Mouse (Mus musculus): ENCODE data around the gene BC051665. TPM values are rescaled to one million over a fixed set of nuclear protein-coding genes. Genes with fewer than 3 reads are reported as not detected.

The BC051665 gene
- not detected in 2 replicates for polyA plus RNA-seq (2014; fragmentation: Nextera tagmentation; extraction: Ambion mirVana)

DNA sequence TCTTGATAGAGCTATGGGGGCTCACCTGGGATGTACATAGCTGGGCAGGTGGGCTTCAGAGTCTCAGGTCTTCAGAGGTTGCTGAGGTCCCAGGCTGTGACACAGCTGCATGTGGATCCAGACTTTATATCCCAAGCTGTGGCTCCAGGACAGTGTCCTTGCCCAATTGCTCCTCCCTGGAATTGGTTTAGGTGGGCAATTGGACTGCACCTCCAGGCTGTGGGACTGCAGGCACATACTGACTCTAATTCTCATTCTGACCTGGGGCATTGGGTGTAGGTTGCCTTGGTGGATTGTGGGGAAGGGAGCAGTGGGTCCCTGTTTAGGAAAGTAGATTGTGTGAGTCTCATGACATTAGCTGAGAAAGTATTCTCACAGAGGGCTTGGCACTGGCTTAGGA is at the start of gene BC051665:
Gene BC051665 (minus strand): TSS at position 101 of the 400 bp plus-strand sequence.
- Histone ChIP-seq H3K27ac (replicated peaks; ENCODE audit: low read depth, low read length) (no peak within 1 kb of the TSS), H3K9me3 (ENCODE audit: control insufficient read depth, low read length) (no peaks in the 10 kb centered on the region), H3K4me3 (replicated peaks; ENCODE audit: low read depth, low read length) (no peak within 1 kb of the TSS), H3K4me2 (ENCODE audit: low read length) (no peak within 1 kb of the TSS), H3K9ac (replicated peaks; ENCODE audit: low read length) (no peak within 1 kb of the TSS), H3K27me3 (ENCODE audit: control insufficient read depth, insufficient read depth, low read length) (no peaks in the 10 kb centered on the region), H3K4me1 (ENCODE audit: control insufficient read depth, insufficient read depth, low read length) (no peaks in the 10 kb centered on the region), H3K36me3 (ENCODE audit: control insufficient read depth, insufficient read depth, low read length) (no peaks in the 10 kb centered on the region)
- ATAC-seq (ENCODE audit: low FRiP score, low TSS enrichment): no peak
- DNase-seq: no peak

DNA sequence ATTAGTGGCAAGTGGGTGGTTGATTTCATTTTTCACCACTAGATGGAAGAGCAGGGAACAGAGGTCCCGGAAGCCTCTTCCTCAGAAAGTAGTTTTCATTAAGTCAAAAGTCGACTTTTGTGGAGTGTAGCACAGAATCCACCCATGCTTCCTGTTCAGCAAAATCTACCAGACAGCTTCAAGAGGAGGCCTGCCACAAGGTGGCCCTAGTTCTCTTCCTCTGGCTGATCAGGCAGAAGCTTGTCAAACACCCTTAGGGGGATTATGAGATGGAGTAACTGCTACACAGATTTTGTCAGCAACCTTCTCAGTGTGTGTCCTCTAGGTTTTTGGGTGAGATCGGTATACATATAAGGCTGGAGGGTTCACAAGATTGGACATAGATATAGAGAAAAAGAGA is 39.9 kb upstream of the BC051665 start:
- H3K4me1 ChIP-seq (ENCODE audit: control insufficient read depth, insufficient read depth, low read length): no peaks in the 10 kb centered on the region
- H3K9ac ChIP-seq (replicated peaks; ENCODE audit: low read length): no peak overlapping the region
- H3K36me3 ChIP-seq (ENCODE audit: control insufficient read depth, insufficient read depth, low read length): no peaks in the 10 kb centered on the region
- no peaks in the 10 kb centered on the region for H3K9me3 ChIP-seq (ENCODE audit: control insufficient read depth, low read length)
- H3K27me3 ChIP-seq (ENCODE audit: control insufficient read depth, insufficient read depth, low read length): no peaks in the 10 kb centered on the region
- no peak overlapping the region for H3K27ac ChIP-seq (replicated peaks; ENCODE audit: low read depth, low read length)
- no peak overlapping the region for H3K4me3 ChIP-seq (replicated peaks; ENCODE audit: low read depth, low read length)
- H3K4me2 ChIP-seq (ENCODE audit: low read length): no peak overlapping the region
- WGBS: 70% methylated on average over 3 of the region's 3 CpGs
- ATAC-seq (ENCODE audit: low FRiP score, low TSS enrichment) (no peak), DNase-seq (no peak)

DNA sequence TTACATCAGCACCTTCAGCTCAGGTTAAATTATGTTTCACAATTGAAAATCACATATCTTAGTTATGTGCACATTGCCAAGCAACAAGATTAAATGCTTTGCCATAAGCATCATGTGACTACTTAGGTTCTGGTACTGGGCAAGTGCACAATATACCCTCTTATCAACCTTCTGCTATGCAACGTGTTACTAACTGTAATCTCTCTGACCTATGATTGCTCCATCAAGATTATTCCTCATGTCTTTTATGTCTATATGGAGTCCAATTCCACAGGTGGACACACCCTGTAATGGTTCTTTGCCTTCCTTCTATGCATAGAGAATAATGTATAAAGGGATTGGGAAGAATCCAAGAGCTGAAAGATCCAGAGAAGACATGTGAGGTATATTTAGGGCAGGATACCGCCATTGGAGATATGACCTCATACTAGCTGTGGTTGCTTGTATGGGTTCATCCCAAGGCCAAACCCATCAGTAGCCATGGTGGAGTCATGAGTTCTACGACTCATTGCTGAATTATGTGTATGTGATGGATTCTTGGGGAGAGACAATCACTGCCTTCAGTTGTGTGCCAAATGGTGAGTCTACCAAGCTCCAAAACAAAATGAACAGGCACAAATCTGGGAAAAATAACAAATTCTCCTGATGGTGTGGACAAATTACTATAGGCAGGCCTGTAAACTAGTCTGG is 34.5 kb upstream of the BC051665 start:
- DNase-seq (no peak), ATAC-seq (ENCODE audit: low FRiP score, low TSS enrichment) (no peak)
- Histone ChIP-seq H3K4me3 (replicated peaks; ENCODE audit: low read depth, low read length) (no peak overlapping the region), H3K27ac (replicated peaks; ENCODE audit: low read depth, low read length) (no peak overlapping the region), H3K4me1 (ENCODE audit: control insufficient read depth, insufficient read depth, low read length) (no peaks in the 10 kb centered on the region), H3K4me2 (ENCODE audit: low read length) (no peak overlapping the region), H3K36me3 (ENCODE audit: control insufficient read depth, insufficient read depth, low read length) (no peaks in the 10 kb centered on the region), H3K27me3 (ENCODE audit: control insufficient read depth, insufficient read depth, low read length) (no peaks in the 10 kb centered on the region), H3K9ac (replicated peaks; ENCODE audit: low read length) (no peak overlapping the region), H3K9me3 (ENCODE audit: control insufficient read depth, low read length) (no peaks in the 10 kb centered on the region)
- WGBS: 75% methylated on average over 3 of the region's 3 CpGs

DNA sequence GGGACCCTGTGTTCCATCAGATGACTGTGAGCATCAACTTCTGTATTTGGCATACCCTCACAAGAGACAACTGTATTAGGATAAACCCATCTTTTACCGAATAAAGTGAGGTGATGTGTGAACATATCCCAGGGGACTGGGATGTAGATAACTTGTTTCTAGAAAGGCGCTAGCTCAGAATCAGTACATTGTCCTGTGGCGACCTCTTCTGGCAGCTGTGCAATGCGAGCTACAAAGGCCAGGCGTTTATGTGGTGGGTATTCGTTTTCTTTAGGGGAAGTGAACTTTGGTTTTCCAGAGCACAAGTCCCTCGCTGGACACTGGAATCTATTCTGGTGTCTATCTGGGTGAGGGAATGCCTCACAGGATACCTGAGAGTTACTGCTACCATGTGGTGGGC is 33.3 kb upstream of the BC051665 start:
- no peak overlapping the region for H3K4me3 ChIP-seq (replicated peaks; ENCODE audit: low read depth, low read length)
- 13% methylated on average over 7 of the region's 7 CpGs for WGBS
- H3K9ac ChIP-seq (replicated peaks; ENCODE audit: low read length): no peak overlapping the region
- no peaks in the 10 kb centered on the region for H3K9me3 ChIP-seq (ENCODE audit: control insufficient read depth, low read length)
- no peaks in the 10 kb centered on the region for H3K36me3 ChIP-seq (ENCODE audit: control insufficient read depth, insufficient read depth, low read length)
- no peaks in the 10 kb centered on the region for H3K4me1 ChIP-seq (ENCODE audit: control insufficient read depth, insufficient read depth, low read length)
- no peak overlapping the region for H3K27ac ChIP-seq (replicated peaks; ENCODE audit: low read depth, low read length)
- no peak overlapping the region for H3K4me2 ChIP-seq (ENCODE audit: low read length)
- no peaks in the 10 kb centered on the region for H3K27me3 ChIP-seq (ENCODE audit: control insufficient read depth, insufficient read depth, low read length)
- no peak for ATAC-seq (ENCODE audit: low FRiP score, low TSS enrichment)
- DNase-seq: peak; percentile 69

DNA sequence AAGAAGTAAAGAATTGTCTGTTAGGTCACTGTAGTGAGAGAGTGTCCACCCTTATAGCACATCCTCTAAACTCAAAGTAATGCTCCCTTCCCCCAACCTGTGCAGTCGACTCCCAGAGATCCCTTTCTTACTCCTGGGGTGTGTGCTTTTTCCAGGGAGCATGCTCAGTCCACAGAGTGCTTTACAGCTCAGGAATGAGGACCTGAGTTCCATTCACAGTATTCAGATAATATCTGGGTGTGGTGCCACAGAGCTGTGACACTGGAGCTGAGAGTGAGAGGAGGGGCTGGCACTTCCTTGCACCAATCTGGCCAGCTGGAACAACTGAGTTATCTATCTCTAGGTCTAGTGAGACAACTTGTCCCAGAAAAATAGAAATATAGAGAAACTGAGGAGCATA is 27.6 kb upstream of the BC051665 start:
- no peak overlapping the region for H3K4me3 ChIP-seq (replicated peaks; ENCODE audit: low read depth, low read length)

DNA sequence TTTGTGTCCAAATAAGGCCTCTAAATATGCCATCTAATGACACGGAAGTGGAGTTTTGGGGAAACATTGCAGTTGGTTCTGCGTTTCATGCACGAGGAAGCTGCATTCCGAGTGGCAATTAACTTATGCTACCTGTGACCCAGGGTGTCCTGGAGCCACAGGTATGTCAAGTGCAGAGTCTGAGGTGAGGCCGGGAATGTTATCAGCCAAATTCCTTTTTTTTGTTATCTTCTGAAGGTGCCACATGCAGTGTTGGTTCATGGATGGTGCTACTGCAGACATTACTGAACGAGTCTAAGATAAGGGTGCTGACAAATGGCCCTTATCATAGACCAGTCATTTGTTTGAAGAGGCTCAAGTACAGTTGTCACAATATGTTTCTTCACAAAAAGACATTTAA is 26.6 kb upstream of the BC051665 start:
- Histone ChIP-seq H3K4me1 (ENCODE audit: control insufficient read depth, insufficient read depth, low read length) (no peaks in the 10 kb centered on the region), H3K4me2 (ENCODE audit: low read length) (no peak overlapping the region), H3K9ac (replicated peaks; ENCODE audit: low read length) (no peak overlapping the region), H3K27me3 (ENCODE audit: control insufficient read depth, insufficient read depth, low read length) (no peaks in the 10 kb centered on the region), H3K36me3 (ENCODE audit: control insufficient read depth, insufficient read depth, low read length) (no peaks in the 10 kb centered on the region), H3K9me3 (ENCODE audit: control insufficient read depth, low read length) (no peaks in the 10 kb centered on the region), H3K4me3 (replicated peaks; ENCODE audit: low read depth, low read length) (no peak overlapping the region), H3K27ac (replicated peaks; ENCODE audit: low read depth, low read length) (no peak overlapping the region)
- DNase-seq (no peak), ATAC-seq (ENCODE audit: low FRiP score, low TSS enrichment) (no peak)
- 93% methylated on average over 6 of the region's 6 CpGs for WGBS

More for the DNA sequence above, 27.6 kb upstream of the BC051665 start:
- no peaks in the 10 kb centered on the region for H3K27me3 ChIP-seq (ENCODE audit: control insufficient read depth, insufficient read depth, low read length)
- no peaks in the 10 kb centered on the region for H3K36me3 ChIP-seq (ENCODE audit: control insufficient read depth, insufficient read depth, low read length)
- ATAC-seq (ENCODE audit: low FRiP score, low TSS enrichment): no peak
- H3K4me2 ChIP-seq (ENCODE audit: low read length): no peak overlapping the region
- no peak overlapping the region for H3K9ac ChIP-seq (replicated peaks; ENCODE audit: low read length)
- 54% methylated on average over 1 of the region's 1 CpGs for WGBS
- DNase-seq: no peak
- no peaks in the 10 kb centered on the region for H3K4me1 ChIP-seq (ENCODE audit: control insufficient read depth, insufficient read depth, low read length)
- no peaks in the 10 kb centered on the region for H3K9me3 ChIP-seq (ENCODE audit: control insufficient read depth, low read length)
- no peak overlapping the region for H3K27ac ChIP-seq (replicated peaks; ENCODE audit: low read depth, low read length)

DNA sequence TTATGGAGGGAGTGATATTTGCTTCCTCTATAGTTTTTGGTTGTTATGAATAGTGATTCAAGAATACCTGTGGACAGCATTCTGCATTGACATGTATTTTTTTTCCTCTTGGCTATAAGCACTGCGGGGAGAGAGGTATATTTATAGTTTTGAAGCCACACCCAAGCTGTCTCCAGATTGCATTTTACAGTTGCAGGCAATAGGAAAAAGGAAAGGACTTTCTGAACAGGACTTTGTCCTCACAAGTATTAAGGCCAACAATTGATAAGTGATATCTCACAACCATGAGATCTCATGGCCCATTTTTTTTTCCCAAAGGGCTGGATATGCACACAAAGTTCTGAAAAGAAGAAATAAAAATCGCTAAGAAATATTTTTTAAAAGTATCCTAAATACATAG is 23.5 kb upstream of the BC051665 start:
- Histone ChIP-seq H3K4me2 (ENCODE audit: low read length) (no peak overlapping the region), H3K9ac (replicated peaks; ENCODE audit: low read length) (no peak overlapping the region), H3K4me3 (replicated peaks; ENCODE audit: low read depth, low read length) (no peak overlapping the region), H3K27me3 (ENCODE audit: control insufficient read depth, insufficient read depth, low read length) (no peaks in the 10 kb centered on the region), H3K4me1 (ENCODE audit: control insufficient read depth, insufficient read depth, low read length) (no peaks in the 10 kb centered on the region), H3K27ac (replicated peaks; ENCODE audit: low read depth, low read length) (no peak overlapping the region), H3K36me3 (ENCODE audit: control insufficient read depth, insufficient read depth, low read length) (no peaks in the 10 kb centered on the region), H3K9me3 (ENCODE audit: control insufficient read depth, low read length) (no peaks in the 10 kb centered on the region)
- DNase-seq (no peak), ATAC-seq (ENCODE audit: low FRiP score, low TSS enrichment) (no peak)
- WGBS: 92% methylated on average over 2 of the region's 2 CpGs

DNA sequence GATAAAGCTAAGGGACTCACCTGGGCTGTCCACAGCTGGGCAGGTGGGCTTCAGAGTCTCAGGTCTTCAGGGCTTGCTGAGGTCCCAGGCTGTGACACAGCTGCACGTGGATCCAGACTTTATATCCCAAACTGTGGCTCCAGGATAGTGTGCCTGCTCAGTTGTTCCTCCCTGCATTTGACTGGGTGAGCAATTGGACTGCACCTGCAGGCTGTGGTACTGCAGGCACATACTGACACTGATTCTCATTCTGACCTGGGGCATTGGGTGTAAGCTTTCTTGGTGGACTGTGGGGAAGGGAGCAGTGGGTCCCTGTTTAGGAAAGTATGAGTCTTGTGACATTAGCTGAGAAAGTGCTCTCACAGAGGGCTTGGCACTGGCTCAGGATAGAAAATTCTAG is 16.6 kb upstream of the BC051665 start, which contains the start of gene Ctsll3:
Gene Ctsll3 (minus strand): TSS at position 101 of the 400 bp plus-strand sequence.
- H3K4me1 ChIP-seq (ENCODE audit: control insufficient read depth, insufficient read depth, low read length): no peaks in the 10 kb centered on the region
- H3K4me2 ChIP-seq (ENCODE audit: low read length): no peak within 1 kb of the TSS
- ATAC-seq (ENCODE audit: low FRiP score, low TSS enrichment): no peak
- H3K27me3 ChIP-seq (ENCODE audit: control insufficient read depth, insufficient read depth, low read length): no peaks in the 10 kb centered on the region
- WGBS: 72% methylated on average over 1 of the region's 1 CpGs
- H3K27ac ChIP-seq (replicated peaks; ENCODE audit: low read depth, low read length): no peak within 1 kb of the TSS
- no peak for DNase-seq
- no peak within 1 kb of the TSS for H3K4me3 ChIP-seq (replicated peaks; ENCODE audit: low read depth, low read length)
- H3K9ac ChIP-seq (replicated peaks; ENCODE audit: low read length): no peak within 1 kb of the TSS
- H3K36me3 ChIP-seq (ENCODE audit: control insufficient read depth, insufficient read depth, low read length): no peaks in the 10 kb centered on the region
- no peaks in the 10 kb centered on the region for H3K9me3 ChIP-seq (ENCODE audit: control insufficient read depth, low read length)

DNA sequence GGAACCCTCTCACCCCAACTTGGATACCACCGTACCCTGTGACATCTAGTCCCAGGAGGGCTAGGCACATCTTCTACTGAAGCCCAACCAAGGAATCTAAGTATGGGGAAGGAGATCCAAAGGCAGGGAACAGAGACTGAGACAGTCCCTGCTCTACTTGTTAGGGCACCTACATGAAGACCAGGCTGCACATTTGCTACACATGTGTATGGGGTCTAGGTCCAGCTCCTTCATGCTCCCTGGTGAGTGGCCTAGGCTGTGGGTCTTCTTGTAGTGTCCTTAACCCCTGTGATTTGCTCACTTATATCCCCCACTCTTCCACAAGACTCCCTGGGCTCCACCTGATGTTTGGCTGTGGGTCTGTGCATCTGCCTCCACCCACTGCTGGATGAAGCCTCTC is 3.3 kb upstream of the BC051665 start:
- no peaks in the 10 kb centered on the region for H3K27me3 ChIP-seq (ENCODE audit: control insufficient read depth, insufficient read depth, low read length)
- H3K4me2 ChIP-seq (ENCODE audit: low read length): no peak overlapping the region
- WGBS: 81% methylated on average over 1 of the region's 1 CpGs
- H3K9me3 ChIP-seq (ENCODE audit: control insufficient read depth, low read length): no peaks in the 10 kb centered on the region
- H3K4me3 ChIP-seq (replicated peaks; ENCODE audit: low read depth, low read length): no peak overlapping the region
- no peak overlapping the region for H3K9ac ChIP-seq (replicated peaks; ENCODE audit: low read length)
- H3K4me1 ChIP-seq (ENCODE audit: control insufficient read depth, insufficient read depth, low read length): no peaks in the 10 kb centered on the region
- ATAC-seq (ENCODE audit: low FRiP score, low TSS enrichment) (no peak), DNase-seq (no peak)
- H3K36me3 ChIP-seq (ENCODE audit: control insufficient read depth, insufficient read depth, low read length): no peaks in the 10 kb centered on the region
- H3K27ac ChIP-seq (replicated peaks; ENCODE audit: low read depth, low read length): no peak overlapping the region

Data from midbrain, embryonic 14.5 days (tissue).